Mouse (Mus musculus) embryonic facial prominence, embryonic 12.5 days (tissue): Measurements from ENCODE around the gene Ddias. TPM values are rescaled to one million over a fixed set of nuclear protein-coding genes. Genes with fewer than 3 reads are reported as not detected.
A peak's percentile ranks its signal among the peaks of the same experiment; 100 is the strongest.

ENCODE experiments used
- ATAC-seq: fragments of 200-750 bp; cut with Nextera tagmentation; 2 replicates; pipeline ENCODE4 v1.8.0; 2017; ENCODE audit not compliant: insufficient number of reproducible peaks, insufficient read depth, low FRiP score, low TSS enrichment
- H3K27ac ChIP-seq: fragments of 300-500 bp; sonication (generic); 2 replicates; pipeline ENCODE4 v1.5.1; 2016; ENCODE audit warnings: mild to moderate bottlenecking
- H3K27me3 ChIP-seq: fragments of 300-500 bp; sonication (generic); 2 replicates; pipeline ENCODE4 v1.6.1; 2016; ENCODE audit warnings: mild to moderate bottlenecking, moderate library complexity
- H3K36me3 ChIP-seq: fragments of 300-500 bp; sonication (generic); 2 replicates; pipeline ENCODE4 v1.6.1; 2016; ENCODE audit warnings: mild to moderate bottlenecking
- H3K4me1 ChIP-seq: fragments of 300-500 bp; sonication (generic); 2 replicates; pipeline ENCODE4 v1.6.1; 2016
- H3K4me2 ChIP-seq: fragments of 300-500 bp; sonication (generic); replicated peaks from 2 replicates; pipeline ENCODE4 v1.6.1; 2016; ENCODE audit warnings: mild to moderate bottlenecking, moderate library complexity
- H3K4me3 ChIP-seq: fragments of 300-500 bp; sonication (generic); 2 replicates; pipeline ENCODE4 v1.5.1; 2016; ENCODE audit warnings: mild to moderate bottlenecking
- H3K9ac ChIP-seq: fragments of 300-500 bp; sonication (generic); 2 replicates; pipeline ENCODE4 v1.6.1; 2016; ENCODE audit warnings: mild to moderate bottlenecking, moderate library complexity
- H3K9me3 ChIP-seq: fragments of 300-500 bp; sonication (generic); 2 replicates; pipeline ENCODE4 v1.6.1; 2016; ENCODE audit warnings: mild to moderate bottlenecking, moderate library complexity
- WGBS: fragments of 180-500 bp; shearing (Covaris S2); methylation state at CpG from one replicate; pipeline ENCODE4 v1.1.7; 2016; 5-methylcytosine and 5-hydroxymethylcytosine counted together
- polyA plus RNA-seq: library from polyadenylated mRNA; unstranded; fragments of >200 nt; fragmentation: Nextera tagmentation; extraction: Ambion mirVana; gene quantifications from 2 replicates; pipeline ENCODE4 v1.2.1, GENCODE M21; 2016

Ddias gene
- polyA plus RNA-seq, 1 experiment from 2014 or later = 18.5 TPM

- Histone ChIP-seq H3K4me3 (no peak overlapping the region), H3K9ac (no peak overlapping the region), H3K27me3 (no peaks in the 10 kb centered on the region), H3K4me1 (0 out of 2 replicates have a peak, but pooled peaks cover 5% of the 10 kb centered on the region), H3K4me2 (no peak overlapping the region), H3K36me3 (no peaks in the 10 kb centered on the region), H3K9me3 (no peaks in the 10 kb centered on the region), H3K27ac (no peak overlapping the region)
- 88% methylated on average over 7 of the region's 7 CpGs for WGBS
- ATAC-seq = no peak
Observed at GRCm38 (mm10) chr7:92886801-92887200, 12.8 kb upstream of the Ddias start.

- ATAC-seq = no peak
- no peaks in the 10 kb centered on the region for H3K27me3 ChIP-seq
- 85% methylated on average over 6 of the region's 6 CpGs for WGBS
- H3K4me1 ChIP-seq = no peaks in the 10 kb centered on the region
- H3K4me3 ChIP-seq = no peak overlapping the region
- H3K27ac ChIP-seq = no peak overlapping the region
- H3K9ac ChIP-seq = no peak overlapping the region
- H3K4me2 ChIP-seq = no peak overlapping the region
- no peaks in the 10 kb centered on the region for H3K36me3 ChIP-seq
- no peaks in the 10 kb centered on the region for H3K9me3 ChIP-seq
Observed at GRCm38 (mm10) chr7:92884998-92885660, 11.1 kb upstream of the Ddias start.

GRCm38 (mm10) chr7:92883850-92884716 lies 10.0 kb upstream of the Ddias start:
- ATAC-seq = no peak
- no peak overlapping the region for H3K4me2 ChIP-seq
- no peaks in the 10 kb centered on the region for H3K36me3 ChIP-seq
- H3K4me1 ChIP-seq = no peaks in the 10 kb centered on the region
- H3K27me3 ChIP-seq = no peaks in the 10 kb centered on the region
- no peaks in the 10 kb centered on the region for H3K9me3 ChIP-seq
- H3K4me3 ChIP-seq = no peak overlapping the region
- 87% methylated on average over 9 of the region's 9 CpGs for WGBS
- H3K27ac ChIP-seq = no peak overlapping the region
- no peak overlapping the region for H3K9ac ChIP-seq

DNA sequence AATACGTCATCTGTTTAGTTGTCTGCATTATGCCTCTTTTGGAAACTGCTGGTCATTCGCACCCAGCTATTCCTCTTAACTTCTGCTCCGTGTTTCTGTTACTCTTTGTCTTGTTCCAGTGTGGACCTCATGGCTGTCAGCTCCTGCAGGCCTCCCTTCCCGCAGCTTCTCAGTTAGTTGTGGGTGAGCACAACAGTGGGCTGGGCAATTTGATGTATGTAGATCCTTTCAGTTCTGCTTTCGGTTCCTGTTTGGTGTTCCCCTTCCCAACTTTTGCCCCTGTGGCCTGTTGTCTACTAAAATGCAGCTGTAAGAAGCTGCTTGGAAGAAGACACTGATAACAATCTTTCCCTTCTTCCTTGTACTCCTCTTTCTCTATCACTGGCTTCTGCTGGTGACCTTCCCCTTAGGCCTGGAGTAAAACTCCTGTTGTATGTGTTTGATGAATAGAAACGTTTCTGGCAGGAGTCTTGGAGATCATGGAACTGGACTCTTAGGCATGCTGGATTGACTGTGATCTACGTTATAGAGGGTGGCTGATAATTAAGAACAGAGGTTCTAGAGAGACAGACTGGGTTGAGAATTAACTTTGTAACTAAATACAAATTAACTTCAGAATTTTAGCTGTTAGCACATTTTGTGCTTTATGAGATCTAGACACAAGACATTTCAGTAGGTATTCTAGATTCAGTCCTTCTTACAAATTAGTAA lies 4.7 kb upstream of the Ddias start:
- H3K4me2 ChIP-seq = no peak overlapping the region
- no peak overlapping the region for H3K9ac ChIP-seq
- H3K4me1 ChIP-seq = peaks cover 7% of the 10 kb centered on the region
- H3K36me3 ChIP-seq = no peaks in the 10 kb centered on the region
- no peak for ATAC-seq
- H3K27me3 ChIP-seq = no peaks in the 10 kb centered on the region
- no peak overlapping the region for H3K27ac ChIP-seq
- WGBS = 75% methylated on average over 7 of the region's 7 CpGs
- no peaks in the 10 kb centered on the region for H3K9me3 ChIP-seq
- no peak overlapping the region for H3K4me3 ChIP-seq

DNA sequence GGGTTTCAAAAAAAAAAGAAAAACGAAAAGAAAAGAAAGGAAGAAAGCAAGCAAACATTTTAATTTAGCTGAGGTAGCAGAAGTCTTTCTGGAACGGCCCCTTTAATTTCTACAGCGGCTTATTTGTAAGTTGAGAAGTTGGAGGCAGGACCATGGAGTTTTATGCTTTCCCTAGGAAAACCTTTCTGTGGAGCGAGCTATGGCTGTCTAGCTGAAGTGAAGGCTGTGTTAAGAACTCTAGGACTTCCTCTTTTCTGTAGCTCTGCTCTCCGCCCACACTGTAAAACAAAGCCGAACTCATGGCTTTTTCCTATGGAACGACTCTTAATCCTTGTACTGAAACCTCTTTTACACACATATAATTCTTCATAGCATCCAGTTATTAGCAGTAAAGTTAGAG lies 2.5 kb upstream of the Ddias start:
- no peaks in the 10 kb centered on the region for H3K27me3 ChIP-seq
- WGBS = 26% methylated on average over 7 of the region's 7 CpGs
- no peak for ATAC-seq
- H3K36me3 ChIP-seq = no peaks in the 10 kb centered on the region
- peak overlapping the region; percentile 29 for H3K4me3 ChIP-seq
- H3K27ac ChIP-seq = peak overlapping the region; percentile 86
- H3K4me2 ChIP-seq = peak overlapping the region; percentile 51
- H3K4me1 ChIP-seq = peaks cover 12% of the 10 kb centered on the region
- H3K9ac ChIP-seq = peak overlapping the region; percentile 42; the same call in 1 of the 2 replicates
- no peaks in the 10 kb centered on the region for H3K9me3 ChIP-seq

DNA sequence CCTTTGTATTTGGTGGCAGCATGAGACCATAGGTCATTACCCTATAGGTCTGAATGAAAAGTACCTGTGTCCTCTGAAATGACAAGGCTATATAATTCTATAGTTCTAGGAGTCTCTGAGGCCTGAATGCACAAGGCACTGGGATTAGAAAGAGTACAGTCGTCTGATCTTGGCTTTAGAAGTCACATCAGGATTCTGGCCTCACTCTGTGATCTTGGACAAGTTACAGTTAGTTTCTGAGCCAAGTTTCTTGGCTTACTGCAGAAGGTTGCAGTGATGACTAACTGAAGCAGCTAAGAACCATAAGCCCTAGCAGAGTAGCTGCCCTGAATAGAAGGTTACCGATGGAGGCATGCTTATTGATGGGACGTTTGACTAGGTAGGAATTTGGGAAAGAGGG lies 2.0 kb upstream of the Ddias start:
- no peaks in the 10 kb centered on the region for H3K27me3 ChIP-seq
- H3K9ac ChIP-seq = no peak overlapping the region
- H3K27ac ChIP-seq = no peak overlapping the region
- no peaks in the 10 kb centered on the region for H3K36me3 ChIP-seq
- ATAC-seq = no peak
- peak overlapping the region; percentile 60 for H3K4me3 ChIP-seq
- WGBS = 31% methylated on average over 3 of the region's 3 CpGs
- H3K4me2 ChIP-seq = peak overlapping the region; percentile 58
- peaks cover 12% of the 10 kb centered on the region for H3K4me1 ChIP-seq
- H3K9me3 ChIP-seq = no peaks in the 10 kb centered on the region

GRCm38 (mm10) chr7:92874761-92875408 lies 838 bp upstream of the Ddias start:
- Histone ChIP-seq H3K4me2 (peak overlapping the region; percentile 58), H3K36me3 (no peaks in the 10 kb centered on the region), H3K4me3 (peak overlapping the region; percentile 60), H3K27ac (peak overlapping the region; percentile 98), H3K9me3 (no peaks in the 10 kb centered on the region), H3K9ac (peak overlapping the region; percentile 65), H3K4me1 (peaks cover 12% of the 10 kb centered on the region), H3K27me3 (no peaks in the 10 kb centered on the region)
- WGBS = under 1% methylated on average over 29 of the region's 29 CpGs
- peak; percentile 90 for ATAC-seq

- H3K4me2 ChIP-seq = no peak overlapping the region
- 89% methylated on average over 4 of the region's 4 CpGs for WGBS
- no peaks in the 10 kb centered on the region for H3K27me3 ChIP-seq
- H3K36me3 ChIP-seq = no peaks in the 10 kb centered on the region
- H3K9ac ChIP-seq = no peak overlapping the region
- H3K9me3 ChIP-seq = no peaks in the 10 kb centered on the region
- no peak overlapping the region for H3K4me3 ChIP-seq
- no peak for ATAC-seq
- no peak overlapping the region for H3K27ac ChIP-seq
- peaks cover 12% of the 10 kb centered on the region for H3K4me1 ChIP-seq
Observed at GRCm38 (mm10) chr7:92871596-92871995, 2.5 kb downstream of the Ddias start.

GRCm38 (mm10) chr7:92870161-92870560 lies 3.9 kb downstream of the Ddias start:
- no peak overlapping the region for H3K4me3 ChIP-seq
- ATAC-seq = no peak
- peaks cover 5% of the 10 kb centered on the region for H3K4me1 ChIP-seq
- H3K27me3 ChIP-seq = no peaks in the 10 kb centered on the region
- H3K27ac ChIP-seq = no peak overlapping the region
- WGBS = 84% methylated on average over 3 of the region's 3 CpGs
- no peak overlapping the region for H3K9ac ChIP-seq
- no peak overlapping the region for H3K4me2 ChIP-seq
- no peaks in the 10 kb centered on the region for H3K9me3 ChIP-seq
- H3K36me3 ChIP-seq = no peaks in the 10 kb centered on the region

GRCm38 (mm10) chr7:92866526-92866925 lies 7.5 kb downstream of the Ddias start:
- H3K36me3 ChIP-seq = no peaks in the 10 kb centered on the region
- 29% methylated on average over 2 of the region's 2 CpGs for WGBS

DNA sequence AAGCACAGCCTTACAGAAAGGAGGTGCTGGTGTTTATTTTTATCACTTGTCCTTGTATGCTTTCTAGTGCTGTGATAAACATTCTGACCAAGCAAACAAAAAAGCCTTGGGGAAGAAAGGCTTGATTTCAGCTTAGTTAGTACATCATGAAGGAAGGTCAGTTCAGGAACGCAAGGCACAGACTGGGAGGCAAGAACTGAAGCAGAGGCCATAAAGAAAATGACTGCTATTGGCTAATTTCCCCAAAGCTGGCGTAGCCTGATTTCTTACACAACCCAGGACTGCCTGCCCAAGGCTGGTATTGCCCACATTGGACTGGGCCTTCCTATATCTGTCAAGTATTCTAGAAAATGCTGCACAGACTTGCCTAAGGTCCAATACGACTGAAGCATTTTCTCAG lies 25.8 kb downstream of the Ddias start:
- no peaks in the 10 kb centered on the region for H3K36me3 ChIP-seq
- no peaks in the 10 kb centered on the region for H3K9me3 ChIP-seq
- H3K9ac ChIP-seq = no peak overlapping the region
- ATAC-seq = no peak
- H3K4me2 ChIP-seq = no peak overlapping the region
- no peaks in the 10 kb centered on the region for H3K4me1 ChIP-seq
- WGBS = 86% methylated on average over 3 of the region's 3 CpGs
- H3K4me3 ChIP-seq = no peak overlapping the region
- no peak overlapping the region for H3K27ac ChIP-seq
- H3K27me3 ChIP-seq = no peaks in the 10 kb centered on the region

More at GRCm38 (mm10) chr7:92866526-92866925, 7.5 kb downstream of the Ddias start:
- Histone ChIP-seq H3K4me3 (no peak overlapping the region), H3K27ac (no peak overlapping the region), H3K27me3 (no peaks in the 10 kb centered on the region), H3K4me2 (no peak overlapping the region), H3K9me3 (no peaks in the 10 kb centered on the region), H3K9ac (no peak overlapping the region), H3K4me1 (no peaks in the 10 kb centered on the region)
- no peak for ATAC-seq
